In genomic region chr8:127438625-127439391, GRCm38 (mm10) we compare ENCODE assay signal across 8 mouse cellular contexts.
A peak's percentile ranks its signal among the peaks of the same experiment; 100 is the strongest.
DNase-seq lines count a peak whose midpoint lies in the region; ATAC-seq and TF ChIP-seq lines count a peak whose summit lies in the region.

No protein-coding gene starts in this region.

- no peak for ATAC-seq in erythroblast, adult 5-6 weeks (replicated peaks; ENCODE audit: low FRiP score, poor library complexity, severe bottlenecking)

- intact Hi-C loops in gastrocnemius, adult 2 months (cut with DNase I), result loop anchor here (2.0 to 5.0 kb wide), 4 partner anchors 52 to 920 kb away; partner anchors contain the start of gene Nrp1

- H3K4me3 ChIP-seq in gastrocnemius, adult 2 months, result peak overlapping the region; percentile 68

- peak; percentile 74 for TF ChIP-seq CTCF in gastrocnemius, adult 2 months (IDR thresholded peaks at IDR 0.05)

- DNase-seq in CD4-positive, CD25-positive, alpha-beta regulatory T cell, adult 2 months (ENCODE audit: low read depth, low spot score), result peak; percentile 75
- DNase-seq in brain, adult 2 months (ENCODE audit: low read depth, low spot score), result peak; percentile 79
- peak; percentile 74 for DNase-seq in gastrocnemius, adult 2 months
- DNase-seq in hindlimb bud, embryonic 11.5 days (ENCODE audit: extremely low spot score, low read depth, low spot score), result peak; percentile 37
- peak; percentile 34 to 61 for DNase-seq in left cerebral cortex, adult 8-10 months (ENCODE audit: low spot score in 2 of 2)
- DNase-seq in lung, postnatal 4 days, result peak; percentile 65 to 69
- DNase-seq in skeletal muscle tissue, adult 2 months (ENCODE audit: low read depth, low spot score), result peak; percentile 67

- peak overlapping the region; percentile 94 for H3K27ac ChIP-seq in gastrocnemius, adult 2 months
